Mouse (Mus musculus) CD8-positive naive resting alpha-beta T cell, adult 2 months (primary cell): ENCODE measurements around the gene Caln1.

ENCODE experiments used
- DNase-seq, 2 experiments: peaks; one replicate each; pipeline ENCODE4 v3.0.0; 2022; ENCODE audit warnings: low read depth in 2 of 2, low spot score in 2 of 2

Gene Caln1

DNA sequence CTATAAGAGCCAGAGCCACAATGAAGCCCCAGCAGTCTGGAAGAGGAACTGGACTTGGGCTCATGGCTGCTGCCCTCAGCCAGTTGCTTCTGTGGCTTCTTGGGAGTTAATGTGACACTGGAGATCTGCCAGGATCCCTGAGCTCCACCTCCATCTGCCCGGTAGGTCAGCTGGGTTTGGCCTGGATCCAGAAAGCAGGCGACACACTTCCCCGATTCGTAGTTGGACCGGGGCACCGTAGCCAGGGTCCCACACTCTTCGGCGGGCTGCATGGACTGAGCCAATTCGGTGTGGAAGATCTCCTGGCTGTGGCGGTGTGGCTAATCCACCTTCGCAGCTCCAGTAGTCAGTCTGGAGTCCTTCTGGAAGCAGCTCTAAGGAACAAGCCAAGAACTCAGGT lies at the start of gene Caln1:
Caln1 (plus strand) TSS at position 219 of the 400 bp plus-strand sequence.
- DNase-seq = no peak

GRCm38 (mm10) chr5:130319783-130320182 lies 49.5 kb upstream of the Caln1 start:
- DNase-seq = no peak

- no peak for DNase-seq
Measured at GRCm38 (mm10) chr5:130320485-130320884, 48.8 kb upstream of the Caln1 start.

- no peak for DNase-seq
Measured at GRCm38 (mm10) chr5:130325486-130325885, 43.8 kb upstream of the Caln1 start.

GRCm38 (mm10) chr5:130327615-130328263 lies 41.5 kb upstream of the Caln1 start:
- DNase-seq = no peak

- no peak for DNase-seq
Measured at GRCm38 (mm10) chr5:130328366-130328765, 40.9 kb upstream of the Caln1 start.

DNA sequence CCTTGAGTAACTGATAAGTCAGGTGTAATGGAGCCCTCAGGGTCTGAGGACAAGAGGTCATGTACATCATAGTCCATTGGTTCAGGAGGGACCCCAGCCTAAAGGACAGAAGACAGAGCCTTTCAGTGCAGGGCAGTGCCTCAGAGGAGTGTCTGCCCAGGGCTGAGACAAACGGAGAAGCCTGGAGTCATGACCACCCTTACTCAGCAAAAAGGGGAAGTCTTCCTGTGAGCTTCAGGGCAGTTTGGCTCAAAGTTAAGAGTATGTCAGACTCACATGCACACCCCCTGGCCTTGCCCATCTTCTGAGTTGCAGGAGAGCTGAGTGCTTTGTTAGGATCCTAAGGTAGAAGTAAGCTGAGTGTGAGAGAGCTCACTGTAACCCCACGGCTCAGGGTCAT lies 39.4 kb upstream of the Caln1 start:
- no peak for DNase-seq

- no peak for DNase-seq
Measured at GRCm38 (mm10) chr5:130330801-130331200, 38.5 kb upstream of the Caln1 start.

- no peak for DNase-seq
Measured at GRCm38 (mm10) chr5:130331206-130331605, 38.0 kb upstream of the Caln1 start.

- DNase-seq = no peak
Measured at GRCm38 (mm10) chr5:130333566-130333965, 35.7 kb upstream of the Caln1 start.

GRCm38 (mm10) chr5:130333971-130334370 lies 35.3 kb upstream of the Caln1 start:
- no peak for DNase-seq

DNA sequence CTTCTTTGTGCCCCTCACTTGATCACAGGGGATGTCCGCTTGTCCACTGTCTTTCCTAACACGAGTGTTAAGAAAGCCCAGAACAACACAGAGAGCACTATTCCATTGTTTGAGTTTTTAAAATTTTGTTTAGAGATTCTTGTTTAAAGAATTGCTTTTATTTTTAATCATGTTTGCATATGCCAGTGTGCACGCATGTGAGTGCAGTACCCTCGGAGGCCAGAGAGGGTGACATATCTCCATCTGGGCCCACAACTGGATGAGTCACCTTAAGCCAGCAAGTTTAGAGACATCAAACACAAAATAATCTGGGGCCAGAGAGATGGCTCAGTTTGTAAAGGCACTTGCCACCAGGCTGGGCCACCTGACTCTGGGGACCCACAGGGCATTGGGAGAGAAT lies 33.8 kb upstream of the Caln1 start:
- DNase-seq = no peak

GRCm38 (mm10) chr5:130340656-130341055 lies 28.6 kb upstream of the Caln1 start:
- no peak for DNase-seq

- no peak for DNase-seq
Measured at GRCm38 (mm10) chr5:130344999-130345398, 24.3 kb upstream of the Caln1 start.

GRCm38 (mm10) chr5:130345871-130346270 lies 23.4 kb upstream of the Caln1 start:
- no peak for DNase-seq

DNA sequence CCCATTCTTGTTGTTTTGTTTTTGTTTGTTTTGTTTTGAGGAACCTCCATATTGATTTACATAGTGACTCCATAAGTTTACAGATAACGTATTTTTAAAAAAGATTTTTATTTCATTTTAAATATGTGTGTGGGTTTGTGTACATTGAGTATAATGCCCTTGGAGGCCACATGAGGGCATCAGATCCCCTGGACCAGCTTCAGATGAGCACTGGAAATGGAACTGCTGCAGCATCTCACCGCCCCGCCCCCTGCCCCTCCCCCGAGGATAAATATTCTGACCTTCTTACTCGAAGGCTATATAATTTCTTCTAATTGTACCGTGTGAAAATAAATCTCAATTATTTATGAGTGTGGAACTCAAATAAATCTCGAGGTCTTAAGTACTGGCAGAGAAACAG lies 14.0 kb upstream of the Caln1 start:
- DNase-seq = no peak

GRCm38 (mm10) chr5:130363111-130363510 lies 6.1 kb upstream of the Caln1 start:
- no peak for DNase-seq

DNA sequence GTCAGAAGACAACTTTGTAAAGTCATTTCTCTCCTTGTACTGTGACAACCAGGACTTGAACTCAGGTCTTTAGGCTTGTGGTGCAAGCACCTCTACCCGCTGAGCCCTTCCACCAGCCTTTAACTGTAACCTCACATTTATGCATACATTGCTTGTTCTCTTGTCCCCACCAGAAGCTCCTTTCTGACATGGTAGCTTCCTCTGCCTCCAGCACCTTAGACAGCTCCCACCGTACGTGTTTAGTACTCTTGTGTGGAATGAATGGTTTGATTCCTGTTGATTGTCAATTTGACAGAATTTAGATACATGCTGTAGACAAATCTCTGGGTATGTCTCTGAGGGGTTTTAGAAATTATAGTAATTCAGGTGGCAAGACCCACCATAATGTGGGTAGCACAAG lies 5.5 kb upstream of the Caln1 start:
- DNase-seq = no peak

GRCm38 (mm10) chr5:130368236-130368635 lies 1.0 kb upstream of the Caln1 start:
- DNase-seq = no peak

GRCm38 (mm10) chr5:130375411-130375810 lies 6.2 kb downstream of the Caln1 start:
- DNase-seq = no peak

DNA sequence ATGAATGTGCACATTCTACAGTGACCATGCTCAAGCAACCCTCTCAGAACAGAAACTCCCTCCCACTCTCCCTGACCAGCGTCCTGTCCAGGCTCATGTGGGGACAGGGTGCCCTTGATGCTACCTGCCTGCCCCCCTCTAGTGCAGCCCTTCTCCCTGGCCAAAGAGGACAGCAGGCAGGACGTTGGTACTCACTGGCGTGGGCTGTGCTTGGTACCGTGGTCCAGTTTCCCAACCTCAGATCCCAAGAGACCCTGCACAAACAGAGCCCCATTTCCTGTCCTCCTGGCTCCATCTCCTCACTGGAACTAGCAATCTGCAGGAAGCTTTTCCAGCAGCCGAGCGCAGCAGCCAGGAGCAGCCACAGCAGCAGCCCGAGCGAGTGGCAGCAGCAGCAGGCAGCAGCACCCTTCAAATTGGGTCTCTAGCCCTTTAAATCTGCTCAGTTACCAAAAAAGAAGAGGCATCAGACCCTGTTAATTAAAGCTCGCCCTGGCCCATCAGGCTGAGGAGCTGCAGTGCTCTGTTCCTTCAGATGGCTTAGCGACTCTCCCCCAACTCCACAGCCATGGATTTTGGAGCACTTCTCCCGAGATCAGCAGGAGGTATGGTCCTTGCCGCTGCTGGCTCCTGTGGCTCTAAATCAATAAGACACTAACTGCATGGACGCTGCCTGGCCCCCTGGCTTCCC lies 15.1 kb downstream of the Caln1 start, which contains the start of gene A330070K13Rik:
A330070K13Rik (minus strand) TSS at position 410 of the 691 bp plus-strand sequence.
- no peak for DNase-seq

GRCm38 (mm10) chr5:130386418-130386817 lies 17.2 kb downstream of the Caln1 start:
- DNase-seq = no peak
